ENCODE assay signal across 16 mouse cellular contexts in genomic region chr7:34324857-34325256, GRCm38 (mm10).
"Had no signal": no experiment of that assay in that cellular context is flagged by ENCODE, and none has a peak within 500 bp of the region (broad histone marks: within the 10 kb centered on the region; RNA-seq: fewer than 3 reads in every experiment).

No protein-coding gene starts in this region.

- H3K36me3 ChIP-seq: neural tube, embryonic 13.5 days; neural tube, embryonic 15.5 days; stomach, embryonic 15.5 days had no signal

- H3K9me3 ChIP-seq: neural tube, embryonic 13.5 days; neural tube, embryonic 15.5 days; stomach, embryonic 15.5 days had no signal

- DNase-seq: retina, postnatal 1 day; right cerebral cortex, adult 18-20 months; right cerebral cortex, postnatal 14 days; right cerebral cortex, postnatal 25 days; right cerebral cortex, postnatal 4 days; spleen, adult 18-20 months; thymus, adult 18-20 months; thymus, adult 2 months; thymus, postnatal 14 days; thymus, postnatal 25 days; thymus, postnatal 36 days; thymus, postnatal 4 days had no signal

- H3K4me2 ChIP-seq: neural tube, embryonic 13.5 days; neural tube, embryonic 15.5 days; stomach, embryonic 15.5 days had no signal

- H3K9ac ChIP-seq: neural tube, embryonic 13.5 days; neural tube, embryonic 15.5 days; stomach, embryonic 15.5 days had no signal

- H3K4me1 ChIP-seq: neural tube, embryonic 15.5 days had no signal

- H3K4me3 ChIP-seq: neural tube, embryonic 13.5 days; neural tube, embryonic 15.5 days; stomach, embryonic 15.5 days had no signal

- H3K27me3 ChIP-seq: neural tube, embryonic 13.5 days; neural tube, embryonic 15.5 days; stomach, embryonic 15.5 days had no signal

- H3K27ac ChIP-seq: neural tube, embryonic 13.5 days; neural tube, embryonic 15.5 days; stomach, embryonic 15.5 days; stomach, postnatal 0 days had no signal
